Mouse (Mus musculus): Measurements from ENCODE around the gene Psmd10. TPM values are rescaled to one million over a fixed set of nuclear protein-coding genes. Genes with fewer than 3 reads are reported as not detected.

Psmd10 gene
- polyA plus RNA-seq, 1 experiment: 11.0 TPM

- H3K27ac ChIP-seq (ENCODE audit: insufficient read depth, low read depth, low read length): no peak overlapping the region
- no peaks in the 10 kb centered on the region for H3K4me1 ChIP-seq (ENCODE audit: control insufficient read depth, insufficient read depth, low read length)
- no peak for DNase-seq
- H3K4me3 ChIP-seq (ENCODE audit: insufficient read depth, low read depth, low read length): no peak overlapping the region
- no peaks in the 10 kb centered on the region for H3K36me3 ChIP-seq (ENCODE audit: control insufficient read depth, insufficient read depth, low read length)
- no peak for TF ChIP-seq POLR2A (IDR thresholded peaks at IDR 0.05; ENCODE audit: low read depth, low read length)
- no peak for TF ChIP-seq CTCF (conservative IDR thresholded peaks at IDR 0.05; ENCODE audit: insufficient read depth, insufficient read length, low read depth, low read length)
- no peaks in the 10 kb centered on the region for H3K27me3 ChIP-seq (replicated peaks; ENCODE audit: control insufficient read depth, insufficient read depth, low read length)
- 73% methylated on average over 3 of the region's 3 CpGs for WGBS
Observed at GRCm38 (mm10) chrX:140933263-140933662, 23.3 kb downstream of the Psmd10 start.

- TF ChIP-seq CTCF (conservative IDR thresholded peaks at IDR 0.05; ENCODE audit: insufficient read depth, insufficient read length, low read depth, low read length): no peak
- TF ChIP-seq POLR2A (IDR thresholded peaks at IDR 0.05; ENCODE audit: low read depth, low read length): no peak
- H3K27me3 ChIP-seq (replicated peaks; ENCODE audit: control insufficient read depth, insufficient read depth, low read length): no peaks in the 10 kb centered on the region
- no peak for DNase-seq
- H3K4me1 ChIP-seq (ENCODE audit: control insufficient read depth, insufficient read depth, low read length): no peaks in the 10 kb centered on the region
- H3K36me3 ChIP-seq (ENCODE audit: control insufficient read depth, insufficient read depth, low read length): no peaks in the 10 kb centered on the region
- H3K4me3 ChIP-seq (ENCODE audit: insufficient read depth, low read depth, low read length): no peak overlapping the region
- WGBS: 69% methylated on average over 3 of the region's 3 CpGs
- no peak overlapping the region for H3K27ac ChIP-seq (ENCODE audit: insufficient read depth, low read depth, low read length)
Observed at GRCm38 (mm10) chrX:140932066-140932465, 24.5 kb downstream of the Psmd10 start.

- WGBS: 86% methylated on average over 6 of the region's 6 CpGs
Observed at GRCm38 (mm10) chrX:140921321-140921720, 35.2 kb downstream of the Psmd10 start.

GRCm38 (mm10) chrX:140907360-140907759 is 49.2 kb downstream of the Psmd10 start, which contains the start of gene Vsig1:
TSS of gene Vsig1 (plus strand) at chrX:140907608.
- Histone ChIP-seq H3K4me1 (ENCODE audit: control insufficient read depth, insufficient read depth, low read length) (no peaks in the 10 kb centered on the region), H3K27me3 (replicated peaks; ENCODE audit: control insufficient read depth, insufficient read depth, low read length) (no peaks in the 10 kb centered on the region), H3K27ac (ENCODE audit: insufficient read depth, low read depth, low read length) (no peak within 1 kb of the TSS), H3K4me3 (ENCODE audit: insufficient read depth, low read depth, low read length) (no peak within 1 kb of the TSS), H3K36me3 (ENCODE audit: control insufficient read depth, insufficient read depth, low read length) (no peaks in the 10 kb centered on the region)
- 67% methylated on average over 7 of the region's 7 CpGs for WGBS
- TF ChIP-seq POLR2A (IDR thresholded peaks at IDR 0.05; ENCODE audit: low read depth, low read length) (no peak), CTCF (conservative IDR thresholded peaks at IDR 0.05; ENCODE audit: insufficient read depth, insufficient read length, low read depth, low read length) (no peak)
- no peak for DNase-seq

More at GRCm38 (mm10) chrX:140921321-140921720, 35.2 kb downstream of the Psmd10 start:
- Histone ChIP-seq H3K36me3 (ENCODE audit: control insufficient read depth, insufficient read depth, low read length) (no peaks in the 10 kb centered on the region), H3K27ac (ENCODE audit: insufficient read depth, low read depth, low read length) (no peak overlapping the region), H3K4me1 (ENCODE audit: control insufficient read depth, insufficient read depth, low read length) (no peaks in the 10 kb centered on the region), H3K27me3 (replicated peaks; ENCODE audit: control insufficient read depth, insufficient read depth, low read length) (no peaks in the 10 kb centered on the region), H3K4me3 (ENCODE audit: insufficient read depth, low read depth, low read length) (no peak overlapping the region)
- DNase-seq: no peak
- no peak for TF ChIP-seq POLR2A (IDR thresholded peaks at IDR 0.05; ENCODE audit: low read depth, low read length)
- no peak for TF ChIP-seq CTCF (conservative IDR thresholded peaks at IDR 0.05; ENCODE audit: insufficient read depth, insufficient read length, low read depth, low read length)

DNA sequence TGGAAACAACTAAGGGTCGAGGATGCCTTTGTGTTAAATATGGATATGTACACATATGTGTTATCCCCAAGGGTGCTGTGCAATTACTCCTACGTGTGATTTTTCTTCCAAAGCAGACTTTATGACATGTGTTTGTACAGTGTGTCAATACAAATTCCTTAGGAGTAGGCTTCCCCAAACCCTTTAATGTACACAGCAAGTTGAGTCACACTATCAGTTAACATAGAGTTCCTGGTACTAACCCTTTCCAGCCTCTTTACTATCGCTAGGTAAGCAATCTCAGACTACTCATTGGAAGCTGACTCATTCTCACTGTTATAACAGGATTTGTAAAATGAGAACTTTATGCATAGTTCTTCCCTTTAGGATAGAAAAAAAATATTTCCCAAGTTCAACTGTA is 53.0 kb downstream of the Psmd10 start:
- no peak for DNase-seq
- Histone ChIP-seq H3K27me3 (replicated peaks; ENCODE audit: control insufficient read depth, insufficient read depth, low read length) (no peaks in the 10 kb centered on the region), H3K4me3 (ENCODE audit: insufficient read depth, low read depth, low read length) (no peak overlapping the region), H3K27ac (ENCODE audit: insufficient read depth, low read depth, low read length) (no peak overlapping the region), H3K36me3 (ENCODE audit: control insufficient read depth, insufficient read depth, low read length) (no peaks in the 10 kb centered on the region), H3K4me1 (ENCODE audit: control insufficient read depth, insufficient read depth, low read length) (no peaks in the 10 kb centered on the region)
- 86% methylated on average over 3 of the region's 3 CpGs for WGBS
- TF ChIP-seq CTCF (conservative IDR thresholded peaks at IDR 0.05; ENCODE audit: insufficient read depth, insufficient read length, low read depth, low read length): no peak
- TF ChIP-seq POLR2A (IDR thresholded peaks at IDR 0.05; ENCODE audit: low read depth, low read length): no peak

Other genes with a start within 250 kb of the Psmd10 start
- not detected in 2 replicates for gene Tex13b, start 143.3 kb downstream of the Psmd10 start, polyA plus RNA-seq (2012; rRNA removed)
- 0.06 and 0.11 TPM in 2 replicates for gene Vsig1, start 49.1 kb downstream of the Psmd10 start, polyA plus RNA-seq (2012; rRNA removed)
- 4.5 and 6.0 TPM in 2 replicates for gene Atg4a, start 179 bp upstream of the Psmd10 start, polyA plus RNA-seq (2012; rRNA removed)

All from kidney, adult 2 months (tissue).